Mouse (Mus musculus): ENCODE results near the gene 4930452B06Rik. TPM values are rescaled to one million over a fixed set of nuclear protein-coding genes. Genes with fewer than 3 reads are reported as not detected.

The 4930452B06Rik gene
- polyA plus RNA-seq, 1 experiment from 2014 or later: 1.5 TPM

DNA sequence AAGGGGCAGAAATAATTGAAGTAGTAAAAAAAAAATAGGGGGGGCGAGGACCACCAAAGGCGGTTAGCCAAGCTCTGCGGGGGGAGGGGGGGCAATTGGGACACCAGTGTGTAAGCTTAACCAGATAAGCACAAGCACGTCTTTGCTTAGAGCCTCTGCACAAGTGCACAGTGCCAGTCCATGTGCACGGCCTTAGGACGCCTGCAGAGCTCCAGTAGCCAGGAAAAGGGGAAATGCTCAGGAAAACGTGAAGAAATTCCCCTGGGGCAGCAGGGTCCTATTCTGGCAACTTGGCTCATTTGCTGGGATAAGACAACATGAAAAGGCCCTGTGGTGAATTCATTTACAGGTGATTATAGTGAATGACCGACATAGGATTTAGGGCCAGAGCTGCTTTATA, 188.7 kb downstream of the 4930452B06Rik start:
- Histone ChIP-seq H3K9ac (no peak overlapping the region), H3K27ac (no peak overlapping the region), H3K4me1 (replicated peaks) (no peaks in the 10 kb centered on the region), H3K27me3 (no peaks in the 10 kb centered on the region), H3K9me3 (replicated peaks) (no peaks in the 10 kb centered on the region), H3K36me3 (no peaks in the 10 kb centered on the region), H3K4me2 (no peak overlapping the region), H3K4me3 (replicated peaks) (no peak overlapping the region)
- 67% methylated on average over 8 of the region's 8 CpGs for WGBS (ENCODE audit: insufficient replicate concordance)
- ATAC-seq (ENCODE audit: low read depth) (no peak), DNase-seq (no peak)

DNA sequence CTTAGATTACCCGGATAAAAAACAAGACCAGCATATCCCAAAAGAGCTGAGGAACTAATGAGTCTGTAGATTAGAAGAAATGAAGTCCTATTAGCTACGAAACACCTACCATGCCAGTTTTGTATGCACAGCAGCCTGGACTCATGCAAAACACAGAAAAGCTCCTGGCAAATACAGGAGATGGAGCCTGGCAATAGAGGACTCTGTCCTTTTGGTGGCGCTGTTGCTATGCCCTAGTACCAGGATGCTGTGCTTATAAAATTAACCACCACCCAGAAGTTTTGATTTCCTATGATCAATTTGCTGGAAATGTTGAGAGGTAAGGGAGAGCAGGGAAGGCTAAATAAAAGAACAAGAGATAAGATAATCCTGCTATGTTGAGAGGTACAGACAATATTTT, 189.4 kb downstream of the 4930452B06Rik start:
- Histone ChIP-seq H3K27me3 (no peaks in the 10 kb centered on the region), H3K36me3 (no peaks in the 10 kb centered on the region), H3K27ac (no peak overlapping the region), H3K4me2 (no peak overlapping the region), H3K4me1 (replicated peaks) (no peaks in the 10 kb centered on the region), H3K9me3 (replicated peaks) (no peaks in the 10 kb centered on the region), H3K9ac (no peak overlapping the region), H3K4me3 (replicated peaks) (no peak overlapping the region)
- 45% methylated on average over 3 of the region's 3 CpGs for WGBS (ENCODE audit: insufficient replicate concordance)
- no peak for DNase-seq
- ATAC-seq (ENCODE audit: low read depth): no peak

GRCm38 (mm10) chr14:8475851-8476250, 190.2 kb downstream of the 4930452B06Rik start:
- Histone ChIP-seq H3K27me3 (no peaks in the 10 kb centered on the region), H3K9me3 (replicated peaks) (no peaks in the 10 kb centered on the region), H3K4me1 (replicated peaks) (no peaks in the 10 kb centered on the region), H3K27ac (no peak overlapping the region), H3K4me2 (no peak overlapping the region), H3K9ac (no peak overlapping the region), H3K36me3 (no peaks in the 10 kb centered on the region), H3K4me3 (replicated peaks) (no peak overlapping the region)
- WGBS (ENCODE audit: insufficient replicate concordance): 79% methylated on average over 5 of the region's 5 CpGs
- DNase-seq: no peak
- ATAC-seq (ENCODE audit: low read depth): no peak

GRCm38 (mm10) chr14:8472884-8473283, 193.2 kb downstream of the 4930452B06Rik start:
- Histone ChIP-seq H3K4me3 (replicated peaks) (no peak overlapping the region), H3K27me3 (no peaks in the 10 kb centered on the region), H3K9ac (no peak overlapping the region), H3K4me1 (replicated peaks) (no peaks in the 10 kb centered on the region), H3K4me2 (no peak overlapping the region), H3K9me3 (replicated peaks) (no peaks in the 10 kb centered on the region), H3K36me3 (no peaks in the 10 kb centered on the region), H3K27ac (no peak overlapping the region)
- DNase-seq (no peak), ATAC-seq (ENCODE audit: low read depth) (no peak)
- WGBS (ENCODE audit: insufficient replicate concordance): 30% methylated on average over 2 of the region's 2 CpGs

GRCm38 (mm10) chr14:8464401-8465154, 201.5 kb downstream of the 4930452B06Rik start:
- WGBS (ENCODE audit: insufficient replicate concordance): 59% methylated on average over 14 of the region's 14 CpGs

GRCm38 (mm10) chr14:8462973-8463372, 203.1 kb downstream of the 4930452B06Rik start:
- Histone ChIP-seq H3K9ac (no peak overlapping the region), H3K36me3 (no peaks in the 10 kb centered on the region), H3K27ac (no peak overlapping the region), H3K4me2 (no peak overlapping the region), H3K27me3 (no peaks in the 10 kb centered on the region), H3K4me1 (replicated peaks) (no peaks in the 10 kb centered on the region), H3K4me3 (replicated peaks) (no peak overlapping the region), H3K9me3 (replicated peaks) (no peaks in the 10 kb centered on the region)
- WGBS (ENCODE audit: insufficient replicate concordance): 70% methylated on average over 4 of the region's 4 CpGs
- DNase-seq (no peak), ATAC-seq (ENCODE audit: low read depth) (no peak)

More at GRCm38 (mm10) chr14:8464401-8465154, 201.5 kb downstream of the 4930452B06Rik start:
- Histone ChIP-seq H3K27me3 (no peaks in the 10 kb centered on the region), H3K4me2 (no peak overlapping the region), H3K4me1 (replicated peaks) (no peaks in the 10 kb centered on the region), H3K27ac (no peak overlapping the region), H3K9me3 (replicated peaks) (no peaks in the 10 kb centered on the region), H3K9ac (no peak overlapping the region), H3K4me3 (replicated peaks) (no peak overlapping the region), H3K36me3 (no peaks in the 10 kb centered on the region)
- DNase-seq: no peak
- no peak for ATAC-seq (ENCODE audit: low read depth)

DNA sequence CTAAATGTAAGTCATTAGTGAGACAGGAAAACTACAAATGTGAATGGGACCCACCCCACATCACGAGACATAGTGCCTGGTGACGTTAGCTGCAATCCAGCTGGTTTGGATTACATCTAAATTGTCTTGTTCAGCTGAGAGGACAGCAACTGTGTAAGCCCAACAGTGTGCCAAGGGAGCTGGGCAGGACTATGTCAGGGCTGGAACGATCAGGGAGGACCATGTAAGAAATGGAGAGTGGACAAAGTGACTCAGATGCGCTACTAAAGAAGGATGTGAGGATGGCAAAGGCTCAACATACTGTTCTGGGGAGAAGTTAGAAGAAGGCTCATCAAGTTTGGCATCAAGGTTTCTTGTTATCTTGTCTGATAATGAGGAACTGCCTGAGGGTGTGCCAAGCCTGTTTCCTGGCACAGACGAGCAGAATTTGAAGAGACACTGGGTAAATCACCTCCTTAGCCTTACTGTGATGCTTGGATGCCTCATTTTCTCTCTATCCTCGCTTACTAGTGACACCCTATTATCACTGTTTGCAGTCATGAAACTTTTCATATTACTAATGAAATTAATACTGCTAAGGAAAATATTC, 203.6 kb downstream of the 4930452B06Rik start:
- Histone ChIP-seq H3K27ac (no peak overlapping the region), H3K4me3 (replicated peaks) (no peak overlapping the region)
- DNase-seq: no peak

DNA sequence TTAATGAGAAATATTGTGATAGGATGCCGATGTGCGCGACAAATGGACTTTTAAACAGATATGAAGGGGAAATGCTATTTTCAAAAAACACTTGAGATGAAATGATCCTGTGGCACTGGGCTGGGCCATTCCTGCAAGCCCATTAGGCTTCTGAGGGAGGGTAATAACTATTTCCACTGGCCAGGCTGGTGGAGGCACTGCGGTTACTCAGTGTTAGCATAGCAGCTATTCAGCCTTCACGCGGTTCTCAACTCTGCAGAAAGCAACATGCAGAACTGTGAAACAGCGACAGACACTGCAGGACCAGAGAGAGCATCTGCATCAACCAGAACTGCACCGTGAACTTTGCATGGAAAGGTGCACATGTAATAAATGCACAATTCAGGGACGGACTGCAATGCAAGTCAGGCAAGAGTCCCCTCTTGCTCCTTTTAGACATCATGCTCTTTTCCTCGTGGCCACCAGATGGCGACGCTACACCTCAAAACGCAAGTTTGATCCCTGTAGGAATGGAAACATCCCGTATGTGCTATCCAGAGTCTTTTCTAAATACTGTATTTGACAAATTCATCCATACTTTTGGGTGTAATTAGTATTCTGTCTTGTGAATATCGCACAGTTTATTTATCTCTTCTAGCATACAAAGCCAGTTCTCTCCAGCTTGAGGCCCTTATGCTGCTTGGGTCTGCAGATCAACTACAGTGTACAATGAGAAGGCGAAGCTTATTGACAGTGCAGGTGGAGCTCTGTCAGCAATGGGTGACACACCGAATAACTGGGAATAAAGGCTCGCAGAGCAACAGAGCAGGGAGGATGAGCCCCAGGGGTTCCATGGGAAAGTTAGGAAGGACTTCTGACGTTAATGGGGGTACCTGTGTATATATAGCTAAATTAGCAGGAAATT, 205.6 kb downstream of the 4930452B06Rik start:
- no peak overlapping the region for H3K9ac ChIP-seq
- H3K4me3 ChIP-seq (replicated peaks): no peak overlapping the region
- no peaks in the 10 kb centered on the region for H3K4me1 ChIP-seq (replicated peaks)
- H3K4me2 ChIP-seq: no peak overlapping the region
- ATAC-seq (ENCODE audit: low read depth) (no peak), DNase-seq (no peak)
- H3K36me3 ChIP-seq: no peaks in the 10 kb centered on the region
- H3K9me3 ChIP-seq (replicated peaks): no peaks in the 10 kb centered on the region
- 38% methylated on average over 19 of the region's 19 CpGs for WGBS (ENCODE audit: insufficient replicate concordance)
- H3K27ac ChIP-seq: no peak overlapping the region
- no peaks in the 10 kb centered on the region for H3K27me3 ChIP-seq

More for the DNA sequence above, 203.6 kb downstream of the 4930452B06Rik start:
- Histone ChIP-seq H3K27me3 (no peaks in the 10 kb centered on the region), H3K4me1 (replicated peaks) (no peaks in the 10 kb centered on the region), H3K9me3 (replicated peaks) (no peaks in the 10 kb centered on the region), H3K4me2 (no peak overlapping the region), H3K9ac (no peak overlapping the region), H3K36me3 (no peaks in the 10 kb centered on the region)
- no peak for ATAC-seq (ENCODE audit: low read depth)
- 49% methylated on average over 6 of the region's 6 CpGs for WGBS (ENCODE audit: insufficient replicate concordance)

DNA sequence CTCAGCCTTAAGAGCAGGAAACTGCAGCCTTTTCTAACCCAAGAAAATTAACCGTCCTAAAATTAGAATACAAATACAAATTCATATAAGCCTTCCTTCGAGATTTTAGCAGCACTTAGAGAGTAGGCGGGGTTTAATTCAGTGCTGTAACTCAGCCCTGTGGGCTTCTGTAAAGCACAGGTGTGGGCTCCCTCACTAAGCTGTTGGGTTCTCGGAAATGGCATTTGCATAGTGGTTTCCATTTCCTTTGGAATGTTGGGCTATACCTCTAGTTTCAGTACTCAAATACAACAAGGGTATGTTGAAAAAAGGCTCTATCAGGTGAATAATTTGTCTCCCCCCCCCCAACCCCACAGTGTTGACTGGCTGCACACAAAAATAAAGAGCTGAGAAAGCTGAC, 206.3 kb downstream of the 4930452B06Rik start:
- WGBS (ENCODE audit: insufficient replicate concordance): 50% methylated on average over 4 of the region's 4 CpGs
- Histone ChIP-seq H3K4me3 (replicated peaks) (no peak overlapping the region), H3K4me2 (no peak overlapping the region), H3K9me3 (replicated peaks) (no peaks in the 10 kb centered on the region), H3K36me3 (no peaks in the 10 kb centered on the region), H3K4me1 (replicated peaks) (no peaks in the 10 kb centered on the region), H3K27ac (no peak overlapping the region), H3K27me3 (no peaks in the 10 kb centered on the region), H3K9ac (no peak overlapping the region)
- ATAC-seq (ENCODE audit: low read depth) (no peak), DNase-seq (no peak)

DNA sequence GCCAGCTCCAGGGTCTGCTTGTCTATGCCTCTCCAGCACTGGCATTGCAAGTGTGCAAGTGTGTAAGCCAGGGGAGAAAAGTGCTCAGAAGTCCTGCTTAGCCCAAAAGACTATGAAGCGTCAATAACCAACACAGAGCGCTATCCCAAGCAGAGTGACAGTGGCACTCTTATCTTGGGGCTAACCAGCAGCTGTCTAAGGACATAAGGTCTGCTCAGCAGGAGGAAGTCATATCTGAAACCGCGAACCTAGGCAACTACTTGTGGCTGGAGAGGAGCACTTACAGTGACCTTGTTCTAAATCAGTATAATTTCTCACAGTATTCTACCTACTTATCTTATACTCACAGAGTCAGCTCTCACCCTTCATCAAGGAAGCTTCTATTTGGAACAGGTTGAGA, 214.9 kb downstream of the 4930452B06Rik start:
- Histone ChIP-seq H3K27me3 (no peaks in the 10 kb centered on the region), H3K9ac (no peak overlapping the region), H3K27ac (no peak overlapping the region), H3K36me3 (no peaks in the 10 kb centered on the region), H3K4me3 (replicated peaks) (no peak overlapping the region), H3K4me2 (no peak overlapping the region), H3K9me3 (replicated peaks) (no peaks in the 10 kb centered on the region), H3K4me1 (replicated peaks) (peaks cover 25% of the 10 kb centered on the region)
- peak; percentile 80 for ATAC-seq (ENCODE audit: low read depth)
- DNase-seq: no peak
- WGBS (ENCODE audit: insufficient replicate concordance): 18% methylated on average over 4 of the region's 4 CpGs

- WGBS (ENCODE audit: insufficient replicate concordance): 51% methylated on average over 6 of the region's 6 CpGs
- no peaks in the 10 kb centered on the region for H3K9me3 ChIP-seq (replicated peaks)
- DNase-seq (no peak), ATAC-seq (ENCODE audit: low read depth) (peak; percentile 66)
- no peaks in the 10 kb centered on the region for H3K36me3 ChIP-seq
- H3K4me2 ChIP-seq: no peak overlapping the region
- H3K4me1 ChIP-seq (replicated peaks): peaks cover 25% of the 10 kb centered on the region
- H3K27ac ChIP-seq: no peak overlapping the region
- no peak overlapping the region for H3K9ac ChIP-seq
- H3K27me3 ChIP-seq: no peaks in the 10 kb centered on the region
- H3K4me3 ChIP-seq (replicated peaks): no peak overlapping the region
Measured at GRCm38 (mm10) chr14:8450342-8450741, 215.7 kb downstream of the 4930452B06Rik start.

Measured in liver, embryonic 13.5 days (tissue).